Mouse (Mus musculus): ENCODE measurements at regions not wholly inside any gene's neighbourhood (a gene's known extent, or its start where the extent isn't known, plus 50 kb on each side); places are given as distances from the start of the nearest gene placed in this dataset.

DNA sequence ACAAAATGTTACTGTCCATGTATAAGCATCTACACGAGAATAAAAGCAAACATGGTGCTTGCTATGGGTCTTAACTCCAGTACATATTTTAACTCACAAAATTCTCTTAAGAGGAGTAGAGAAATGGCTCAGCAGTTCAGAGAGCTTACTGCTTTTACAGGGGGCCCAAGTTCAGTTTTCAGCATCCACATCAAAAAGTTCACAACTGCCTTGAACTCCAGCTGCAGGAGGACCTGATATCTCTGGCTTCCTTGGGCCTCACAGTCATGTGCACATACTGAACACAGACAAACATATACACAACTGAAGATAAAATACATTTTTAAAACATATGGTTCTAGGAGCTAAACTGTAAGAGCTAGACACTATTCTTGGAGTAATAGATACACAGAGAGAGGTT, 161.0 kb upstream of the Tmtc1 start:
- no peak overlapping the region for H3K4me2 ChIP-seq (ENCODE audit: low read length)
- H3K9ac ChIP-seq (ENCODE audit: low read depth, low read length) = no peak overlapping the region
- no peaks in the 10 kb centered on the region for H3K9me3 ChIP-seq (ENCODE audit: control insufficient read depth, low read length)
- WGBS = 87% methylated on average over 1 of the region's 1 CpGs
- ATAC-seq = no peak
- no peaks in the 10 kb centered on the region for H3K36me3 ChIP-seq (ENCODE audit: control insufficient read depth, insufficient read depth, low read length)
- H3K27me3 ChIP-seq (replicated peaks; ENCODE audit: control insufficient read depth, insufficient read depth, low read length) = no peaks in the 10 kb centered on the region
- no peaks in the 10 kb centered on the region for H3K4me1 ChIP-seq (ENCODE audit: control insufficient read depth, insufficient read depth, low read depth, low read length)
- no peak overlapping the region for H3K4me3 ChIP-seq (ENCODE audit: low read length)
- H3K27ac ChIP-seq (ENCODE audit: low read depth, low read length) = no peak overlapping the region

- H3K4me3 ChIP-seq (ENCODE audit: low read length) = no peak overlapping the region
- H3K4me2 ChIP-seq (ENCODE audit: low read length) = no peak overlapping the region
- H3K27me3 ChIP-seq (replicated peaks; ENCODE audit: control insufficient read depth, insufficient read depth, low read length) = no peaks in the 10 kb centered on the region
- ATAC-seq = no peak
- H3K4me1 ChIP-seq (ENCODE audit: control insufficient read depth, insufficient read depth, low read depth, low read length) = no peaks in the 10 kb centered on the region
- H3K27ac ChIP-seq (ENCODE audit: low read depth, low read length) = no peak overlapping the region
- no peaks in the 10 kb centered on the region for H3K36me3 ChIP-seq (ENCODE audit: control insufficient read depth, insufficient read depth, low read length)
- no peaks in the 10 kb centered on the region for H3K9me3 ChIP-seq (ENCODE audit: control insufficient read depth, low read length)
- H3K9ac ChIP-seq (ENCODE audit: low read depth, low read length) = no peak overlapping the region
- WGBS = 0% methylated on average over 1 of the region's 1 CpGs
Measured at GRCm38 (mm10) chr6:148604790-148605189, 160.6 kb upstream of the Tmtc1 start.

- Histone ChIP-seq H3K9ac (ENCODE audit: low read depth, low read length) (no peak overlapping the region), H3K4me3 (ENCODE audit: low read length) (no peak overlapping the region), H3K4me1 (ENCODE audit: control insufficient read depth, insufficient read depth, low read depth, low read length) (peaks cover 4% of the 10 kb centered on the region), H3K36me3 (ENCODE audit: control insufficient read depth, insufficient read depth, low read length) (no peaks in the 10 kb centered on the region), H3K4me2 (ENCODE audit: low read length) (no peak overlapping the region), H3K9me3 (ENCODE audit: control insufficient read depth, low read length) (no peaks in the 10 kb centered on the region), H3K27ac (ENCODE audit: low read depth, low read length) (no peak overlapping the region), H3K27me3 (replicated peaks; ENCODE audit: control insufficient read depth, insufficient read depth, low read length) (no peaks in the 10 kb centered on the region)
- 88% methylated on average over 2 of the region's 2 CpGs for WGBS
- ATAC-seq = no peak
Measured at GRCm38 (mm10) chr6:148603878-148604277, 159.7 kb upstream of the Tmtc1 start.

DNA sequence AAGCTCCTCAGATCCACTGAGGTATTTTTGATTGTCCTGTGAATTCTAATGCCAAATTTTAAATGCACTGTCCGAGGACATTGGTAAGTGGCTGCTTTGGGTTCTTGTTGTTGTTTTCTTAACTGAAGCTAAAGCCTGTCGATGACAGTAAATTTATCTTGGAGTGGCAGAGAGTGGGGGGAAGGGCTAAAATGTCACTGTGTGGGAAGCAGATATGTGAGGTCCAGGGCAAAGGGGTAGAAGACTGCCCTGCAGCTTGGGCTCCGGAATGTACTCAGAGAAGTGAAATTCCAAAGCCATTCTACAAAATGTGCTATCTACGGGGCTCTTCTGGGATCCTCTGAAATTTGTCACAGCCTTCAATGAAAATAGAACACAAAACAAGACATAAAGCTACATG, 159.3 kb upstream of the Tmtc1 start:
- H3K4me2 ChIP-seq (ENCODE audit: low read length) = no peak overlapping the region
- H3K4me1 ChIP-seq (ENCODE audit: control insufficient read depth, insufficient read depth, low read depth, low read length) = peaks cover 7% of the 10 kb centered on the region
- H3K9me3 ChIP-seq (ENCODE audit: control insufficient read depth, low read length) = no peaks in the 10 kb centered on the region
- H3K9ac ChIP-seq (ENCODE audit: low read depth, low read length) = no peak overlapping the region
- H3K4me3 ChIP-seq (ENCODE audit: low read length) = no peak overlapping the region
- 80% methylated on average over 4 of the region's 4 CpGs for WGBS
- H3K27me3 ChIP-seq (replicated peaks; ENCODE audit: control insufficient read depth, insufficient read depth, low read length) = no peaks in the 10 kb centered on the region
- no peak for ATAC-seq
- H3K36me3 ChIP-seq (ENCODE audit: control insufficient read depth, insufficient read depth, low read length) = no peaks in the 10 kb centered on the region
- H3K27ac ChIP-seq (ENCODE audit: low read depth, low read length) = no peak overlapping the region

GRCm38 (mm10) chr6:148602894-148603293, 158.7 kb upstream of the Tmtc1 start:
- ATAC-seq = no peak
- WGBS = 76% methylated on average over 2 of the region's 2 CpGs
- H3K4me1 ChIP-seq (ENCODE audit: control insufficient read depth, insufficient read depth, low read depth, low read length) = peaks cover 10% of the 10 kb centered on the region

GRCm38 (mm10) chr6:148600934-148601333, 156.7 kb upstream of the Tmtc1 start:
- H3K27me3 ChIP-seq (replicated peaks; ENCODE audit: control insufficient read depth, insufficient read depth, low read length) = no peaks in the 10 kb centered on the region
- no peak for ATAC-seq
- H3K4me1 ChIP-seq (ENCODE audit: control insufficient read depth, insufficient read depth, low read depth, low read length) = peaks cover 10% of the 10 kb centered on the region
- WGBS = 51% methylated on average over 2 of the region's 2 CpGs
- H3K9me3 ChIP-seq (ENCODE audit: control insufficient read depth, low read length) = no peaks in the 10 kb centered on the region
- no peak overlapping the region for H3K27ac ChIP-seq (ENCODE audit: low read depth, low read length)
- H3K36me3 ChIP-seq (ENCODE audit: control insufficient read depth, insufficient read depth, low read length) = no peaks in the 10 kb centered on the region
- H3K4me2 ChIP-seq (ENCODE audit: low read length) = no peak overlapping the region
- H3K4me3 ChIP-seq (ENCODE audit: low read length) = no peak overlapping the region
- no peak overlapping the region for H3K9ac ChIP-seq (ENCODE audit: low read depth, low read length)

More at GRCm38 (mm10) chr6:148602894-148603293, 158.7 kb upstream of the Tmtc1 start:
- no peak overlapping the region for H3K4me3 ChIP-seq (ENCODE audit: low read length)
- H3K9me3 ChIP-seq (ENCODE audit: control insufficient read depth, low read length) = no peaks in the 10 kb centered on the region
- H3K9ac ChIP-seq (ENCODE audit: low read depth, low read length) = no peak overlapping the region
- no peaks in the 10 kb centered on the region for H3K27me3 ChIP-seq (replicated peaks; ENCODE audit: control insufficient read depth, insufficient read depth, low read length)
- H3K36me3 ChIP-seq (ENCODE audit: control insufficient read depth, insufficient read depth, low read length) = no peaks in the 10 kb centered on the region
- no peak overlapping the region for H3K4me2 ChIP-seq (ENCODE audit: low read length)
- H3K27ac ChIP-seq (ENCODE audit: low read depth, low read length) = no peak overlapping the region

GRCm38 (mm10) chr6:148599473-148599872, 155.3 kb upstream of the Tmtc1 start:
- H3K9me3 ChIP-seq (ENCODE audit: control insufficient read depth, low read length) = no peaks in the 10 kb centered on the region
- H3K4me3 ChIP-seq (ENCODE audit: low read length) = no peak overlapping the region
- H3K36me3 ChIP-seq (ENCODE audit: control insufficient read depth, insufficient read depth, low read length) = no peaks in the 10 kb centered on the region
- H3K9ac ChIP-seq (ENCODE audit: low read depth, low read length) = no peak overlapping the region
- no peaks in the 10 kb centered on the region for H3K27me3 ChIP-seq (replicated peaks; ENCODE audit: control insufficient read depth, insufficient read depth, low read length)
- no peak for ATAC-seq
- peaks cover 10% of the 10 kb centered on the region for H3K4me1 ChIP-seq (ENCODE audit: control insufficient read depth, insufficient read depth, low read depth, low read length)
- H3K4me2 ChIP-seq (ENCODE audit: low read length) = no peak overlapping the region
- WGBS = 81% methylated on average over 4 of the region's 4 CpGs
- no peak overlapping the region for H3K27ac ChIP-seq (ENCODE audit: low read depth, low read length)

DNA sequence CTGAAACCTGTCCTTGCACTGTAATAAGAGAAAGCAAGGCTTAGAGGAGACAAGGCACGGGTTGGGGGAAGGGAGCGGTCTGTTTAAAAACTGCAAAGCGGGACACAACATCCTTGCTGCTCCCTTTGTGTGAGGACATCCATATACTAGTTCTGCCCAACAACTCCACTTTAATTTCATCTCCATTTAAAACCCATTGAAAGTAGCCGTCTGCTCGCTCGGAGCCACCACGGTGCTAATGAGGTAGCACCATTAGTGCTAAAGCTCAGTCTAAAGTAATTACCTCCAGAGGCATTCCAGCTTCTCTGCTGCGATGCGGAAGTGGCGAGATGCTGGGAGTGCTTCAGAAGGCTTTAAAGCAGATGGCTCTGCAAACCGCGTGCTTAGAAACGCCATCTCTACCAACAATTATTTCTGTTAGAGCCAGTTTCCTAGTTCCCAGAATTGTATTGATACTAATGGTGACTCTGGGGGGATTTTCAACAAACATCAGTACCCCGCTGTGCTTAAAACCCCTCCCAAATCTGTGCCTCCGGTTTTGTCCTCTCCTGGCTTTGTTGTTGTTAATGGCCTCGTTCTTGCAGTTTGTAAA, 154.7 kb upstream of the Tmtc1 start:
- 6% methylated on average over 16 of the region's 16 CpGs for WGBS

GRCm38 (mm10) chr6:148595009-148595770, 151.0 kb upstream of the Tmtc1 start:
- ATAC-seq = no peak
- no peak overlapping the region for H3K4me2 ChIP-seq (ENCODE audit: low read length)

More for the DNA sequence above, 154.7 kb upstream of the Tmtc1 start:
- peak; percentile 90 for ATAC-seq
- H3K36me3 ChIP-seq (ENCODE audit: control insufficient read depth, insufficient read depth, low read length) = no peaks in the 10 kb centered on the region
- no peaks in the 10 kb centered on the region for H3K27me3 ChIP-seq (replicated peaks; ENCODE audit: control insufficient read depth, insufficient read depth, low read length)
- 0 out of 2 replicates have a peak overlapping the region, but pooled peaks have one; percentile 56 for H3K27ac ChIP-seq (ENCODE audit: low read depth, low read length)
- H3K9ac ChIP-seq (ENCODE audit: low read depth, low read length) = peak overlapping the region; percentile 38; the same call in 1 of the 2 replicates
- H3K4me2 ChIP-seq (ENCODE audit: low read length) = peak overlapping the region; percentile 57
- peak overlapping the region; percentile 28 for H3K4me3 ChIP-seq (ENCODE audit: low read length)
- no peaks in the 10 kb centered on the region for H3K9me3 ChIP-seq (ENCODE audit: control insufficient read depth, low read length)
- H3K4me1 ChIP-seq (ENCODE audit: control insufficient read depth, insufficient read depth, low read depth, low read length) = peaks cover 10% of the 10 kb centered on the region

More at GRCm38 (mm10) chr6:148595009-148595770, 151.0 kb upstream of the Tmtc1 start:
- H3K4me3 ChIP-seq (ENCODE audit: low read length) = no peak overlapping the region
- peaks cover 10% of the 10 kb centered on the region for H3K4me1 ChIP-seq (ENCODE audit: control insufficient read depth, insufficient read depth, low read depth, low read length)
- no peaks in the 10 kb centered on the region for H3K9me3 ChIP-seq (ENCODE audit: control insufficient read depth, low read length)
- H3K9ac ChIP-seq (ENCODE audit: low read depth, low read length) = no peak overlapping the region
- H3K36me3 ChIP-seq (ENCODE audit: control insufficient read depth, insufficient read depth, low read length) = no peaks in the 10 kb centered on the region
- no peaks in the 10 kb centered on the region for H3K27me3 ChIP-seq (replicated peaks; ENCODE audit: control insufficient read depth, insufficient read depth, low read length)
- 70% methylated on average over 3 of the region's 3 CpGs for WGBS
- no peak overlapping the region for H3K27ac ChIP-seq (ENCODE audit: low read depth, low read length)

All from hindbrain, embryonic 16.5 days (tissue).